Mouse (Mus musculus): Measurements from ENCODE around the gene Nmnat3.

Nmnat3 gene

DNA sequence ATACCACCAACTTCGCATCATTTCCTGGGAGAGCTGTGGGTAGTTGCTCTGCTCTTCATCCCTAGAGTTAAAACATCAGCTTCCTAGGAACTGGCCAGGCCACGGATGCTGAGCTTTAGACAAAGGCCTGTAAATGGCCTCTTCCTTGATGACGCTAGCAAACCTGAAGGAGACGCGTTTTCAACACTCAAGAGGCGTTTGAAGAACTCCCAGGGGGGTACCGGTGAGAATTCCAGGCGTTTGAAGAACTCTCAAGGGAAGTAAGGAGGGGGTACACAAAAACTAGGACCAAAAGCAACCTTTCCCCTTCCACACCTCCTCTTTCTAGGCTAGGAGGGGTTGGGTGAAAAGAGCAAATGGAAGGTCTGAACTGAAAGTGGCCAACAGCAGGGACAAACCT lies 137.1 kb downstream of the Nmnat3 start:
- DNase-seq: no peak

DNA sequence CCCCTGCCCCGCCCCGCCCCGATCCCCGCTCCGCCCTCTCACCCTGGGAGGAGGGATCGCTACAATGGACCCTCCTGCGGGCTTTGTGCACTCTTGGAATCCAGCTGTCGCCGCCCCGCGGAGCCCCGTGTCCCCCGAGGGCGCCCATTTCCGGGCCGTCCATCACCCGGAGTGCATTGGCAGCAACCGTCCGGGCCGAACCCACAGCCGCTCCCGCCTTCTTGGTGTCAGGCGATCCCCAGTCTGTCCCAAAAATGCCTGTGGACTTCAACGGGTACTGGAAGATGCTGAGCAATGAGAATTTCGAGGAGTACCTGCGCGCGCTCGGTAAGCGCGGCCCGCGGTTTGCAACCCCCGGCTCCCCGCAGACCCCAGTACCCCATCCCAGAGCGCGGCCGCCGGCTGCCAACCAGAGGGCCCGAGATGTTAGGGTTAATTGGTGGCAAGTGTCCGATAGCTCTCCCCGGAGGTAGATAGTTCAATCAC lies 137.5 kb downstream of the Nmnat3 start:
- DNase-seq: peak; percentile 9 to 10

DNA sequence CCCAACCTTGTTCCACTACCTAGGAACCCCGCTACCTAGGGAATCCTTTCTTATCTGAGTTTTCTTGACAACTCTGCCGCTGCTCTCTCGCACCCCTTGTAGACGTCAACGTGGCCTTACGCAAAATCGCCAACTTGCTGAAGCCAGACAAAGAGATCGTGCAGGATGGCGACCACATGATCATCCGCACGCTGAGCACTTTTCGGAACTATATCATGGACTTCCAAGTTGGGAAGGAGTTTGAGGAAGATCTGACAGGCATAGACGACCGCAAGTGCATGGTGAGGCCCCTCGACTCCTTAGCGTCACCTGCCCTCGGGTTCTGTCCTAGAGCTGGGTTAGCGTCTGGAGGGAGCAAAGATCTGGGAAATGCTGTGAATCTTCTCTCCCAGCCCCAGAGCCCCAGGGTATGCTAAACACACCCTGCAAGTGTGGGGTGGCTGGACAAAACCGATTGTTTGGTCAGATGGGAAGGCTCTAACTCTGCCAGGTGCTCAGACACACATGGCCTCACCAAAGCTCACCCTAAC lies 138.2 kb downstream of the Nmnat3 start:
- DNase-seq: no peak

DNA sequence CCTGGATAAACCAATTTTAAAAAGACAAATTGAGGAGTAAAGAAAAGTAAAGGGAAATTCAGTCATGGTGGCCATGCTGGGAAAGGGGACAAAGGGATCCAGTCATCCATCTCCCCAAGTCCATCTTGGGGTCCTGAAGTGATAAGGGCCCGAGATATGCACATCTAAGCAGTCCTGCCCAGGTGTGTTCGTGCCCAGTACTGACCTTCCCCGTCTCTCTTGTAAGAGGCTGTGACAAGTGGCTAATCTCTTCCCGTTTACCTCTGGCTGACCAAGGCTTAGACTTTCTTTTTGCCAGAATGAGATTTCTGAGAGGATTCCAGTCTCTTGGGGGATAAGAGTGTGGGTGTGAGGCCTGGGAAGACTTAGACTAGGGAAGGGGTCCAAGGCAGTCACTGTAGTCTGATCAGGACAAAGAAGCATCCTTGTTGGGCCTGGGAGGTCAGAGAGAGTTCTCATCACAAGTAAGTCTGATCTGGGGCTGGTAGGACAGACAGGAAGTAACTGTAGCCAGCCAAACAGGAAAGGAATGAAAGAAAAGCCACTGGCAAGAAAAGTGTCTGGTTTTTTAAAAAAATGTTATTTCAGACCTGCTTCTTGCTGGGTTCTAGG lies 140.8 kb downstream of the Nmnat3 start:
- no peak for DNase-seq

DNA sequence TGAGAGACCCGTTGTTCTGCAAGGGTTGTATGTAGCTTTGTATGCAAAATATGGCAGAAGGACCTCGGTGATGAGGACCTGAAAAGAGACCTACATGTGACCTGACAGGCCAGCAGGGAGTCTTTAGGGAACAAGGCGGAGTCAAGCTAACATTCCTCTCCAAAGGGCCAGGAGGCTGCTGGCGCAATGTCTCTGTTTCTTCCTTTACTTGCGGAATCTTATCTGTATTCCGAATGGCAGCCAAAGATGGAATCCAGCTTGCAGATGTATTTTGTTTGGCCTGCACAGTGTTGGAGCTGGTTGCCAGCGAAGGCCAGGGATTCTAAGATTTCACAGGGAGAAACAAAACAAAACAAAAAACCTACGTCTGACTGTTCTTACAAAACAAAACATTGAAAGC lies 141.5 kb downstream of the Nmnat3 start:
- DNase-seq: no peak

DNA sequence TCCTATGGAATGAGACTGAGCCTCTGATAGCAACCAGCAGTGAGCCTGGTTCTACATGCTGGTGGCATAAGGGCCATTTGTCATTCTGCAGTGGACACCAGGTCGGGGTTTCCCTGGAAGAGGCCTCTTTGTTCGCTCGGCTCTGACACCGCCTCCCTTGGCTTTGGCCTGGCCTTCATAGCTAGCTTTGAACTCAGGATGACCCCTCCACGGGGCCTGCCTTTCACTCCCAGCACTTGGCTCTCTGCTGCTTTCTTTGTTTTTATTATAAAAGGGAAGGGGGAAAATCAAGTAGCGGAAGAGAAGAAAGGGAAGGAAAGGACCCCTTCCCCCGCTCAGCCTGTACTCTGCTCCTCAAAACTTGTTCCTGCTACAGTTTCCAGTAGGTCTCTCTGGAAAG lies 142.6 kb downstream of the Nmnat3 start:
- no peak for DNase-seq

DNA sequence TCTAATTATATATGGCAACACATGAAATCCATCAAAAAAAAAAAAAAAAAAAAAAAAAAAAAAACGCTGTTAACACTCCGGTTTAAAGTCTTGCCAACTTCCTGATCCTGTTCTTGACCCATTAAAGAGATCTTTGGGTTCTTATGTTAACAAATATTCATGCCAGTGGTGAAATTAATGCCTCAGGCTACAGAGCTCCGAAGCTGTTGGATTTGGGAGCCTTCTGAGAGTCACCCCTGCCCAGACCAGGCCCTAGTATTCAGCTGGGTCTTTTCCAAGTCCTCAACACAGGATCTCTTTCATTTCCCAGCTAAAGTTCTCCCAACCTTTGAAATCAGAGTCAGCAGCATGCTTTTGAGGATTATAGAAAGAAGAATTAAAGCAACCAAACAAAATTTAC lies 143.3 kb downstream of the Nmnat3 start:
- DNase-seq: no peak

DNA sequence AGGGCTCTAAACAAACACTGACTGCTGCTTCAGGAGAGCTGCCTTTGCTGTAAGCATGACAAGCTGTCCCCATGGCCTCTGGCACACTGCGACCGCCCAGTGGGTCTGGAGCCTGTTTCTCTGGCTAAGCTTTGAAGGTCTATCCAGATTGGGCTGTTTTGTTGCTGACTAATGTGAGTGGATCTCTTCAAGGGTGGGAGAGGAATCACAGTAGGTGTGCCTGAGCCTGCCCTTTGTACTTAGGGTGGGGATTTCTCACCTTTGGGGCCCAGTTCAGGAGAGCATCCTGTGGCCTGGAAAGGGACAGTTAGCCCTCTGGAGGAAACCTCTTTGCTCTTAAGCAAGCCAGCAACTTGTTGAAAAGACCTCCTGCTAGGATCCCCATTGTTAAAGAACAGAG lies 145.8 kb downstream of the Nmnat3 start:
- DNase-seq: no peak

DNA sequence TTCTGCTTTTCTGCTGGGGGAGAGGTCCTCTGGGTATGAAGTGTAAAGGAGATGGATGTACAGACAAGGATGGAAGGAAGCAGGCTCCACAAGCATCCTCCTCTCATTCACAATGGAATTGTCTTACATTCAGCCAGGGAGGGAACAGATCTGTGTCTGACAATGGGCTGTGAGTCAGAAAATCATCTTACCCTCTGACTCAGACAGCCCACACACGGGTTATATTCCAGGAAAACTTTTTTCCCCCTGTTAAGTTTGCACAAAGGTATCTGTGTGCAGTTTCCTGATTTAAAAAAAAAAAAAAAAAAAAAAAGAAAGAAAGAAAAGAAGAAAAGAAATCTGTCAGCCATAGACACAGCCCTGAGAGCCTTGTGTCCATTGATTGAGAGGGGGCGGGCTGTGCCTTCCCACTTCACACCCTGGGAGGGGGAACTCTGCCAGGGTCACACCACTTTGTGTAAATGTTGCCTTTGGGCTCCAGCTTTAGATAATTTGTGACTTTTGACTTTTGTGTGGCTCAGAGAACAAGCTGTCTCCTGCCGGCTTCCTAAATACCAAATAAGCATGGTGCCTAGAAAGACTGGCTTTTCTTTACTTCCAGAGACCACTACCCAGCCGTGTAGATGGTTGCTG lies 146.8 kb downstream of the Nmnat3 start:
- DNase-seq: no peak

DNA sequence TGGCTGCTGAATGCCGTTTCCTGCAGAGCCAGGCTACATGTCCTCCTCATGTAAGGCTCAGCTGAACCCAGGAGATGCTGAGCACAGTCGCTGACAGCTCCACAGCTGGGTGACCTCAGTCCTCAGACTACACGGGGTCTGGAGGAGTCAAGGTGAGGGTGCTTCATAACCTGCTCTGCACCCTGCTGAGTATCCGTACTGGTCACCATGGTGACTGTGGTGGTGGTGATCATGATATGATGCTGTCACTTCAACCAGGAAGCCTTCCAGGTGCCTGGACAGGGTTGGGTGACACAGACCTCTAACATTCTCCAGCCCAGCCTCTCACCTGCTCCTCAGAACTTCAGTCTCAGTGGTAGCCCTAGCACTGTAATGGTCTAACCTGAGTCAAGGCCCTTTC lies 150.6 kb downstream of the Nmnat3 start:
- DNase-seq: no peak

DNA sequence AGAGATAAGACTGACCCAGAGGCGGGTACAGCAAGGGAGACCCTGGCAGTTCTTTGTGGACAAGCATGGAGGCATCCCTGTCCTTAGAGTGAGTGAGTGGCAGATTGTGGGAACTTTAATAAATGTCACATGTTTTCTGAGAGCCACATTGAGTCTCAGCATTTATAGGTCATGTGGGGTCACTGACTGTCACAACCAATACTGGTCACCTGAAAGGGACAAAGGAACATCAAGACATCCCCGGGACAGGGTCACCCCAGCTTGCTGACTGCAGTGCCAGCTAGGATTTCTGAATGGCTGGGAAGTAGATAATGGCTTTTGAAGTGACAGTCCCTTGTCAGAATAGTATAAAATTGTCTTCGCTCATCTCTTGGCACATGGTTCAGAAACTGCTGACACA lies 151.9 kb downstream of the Nmnat3 start:
- no peak for DNase-seq

DNA sequence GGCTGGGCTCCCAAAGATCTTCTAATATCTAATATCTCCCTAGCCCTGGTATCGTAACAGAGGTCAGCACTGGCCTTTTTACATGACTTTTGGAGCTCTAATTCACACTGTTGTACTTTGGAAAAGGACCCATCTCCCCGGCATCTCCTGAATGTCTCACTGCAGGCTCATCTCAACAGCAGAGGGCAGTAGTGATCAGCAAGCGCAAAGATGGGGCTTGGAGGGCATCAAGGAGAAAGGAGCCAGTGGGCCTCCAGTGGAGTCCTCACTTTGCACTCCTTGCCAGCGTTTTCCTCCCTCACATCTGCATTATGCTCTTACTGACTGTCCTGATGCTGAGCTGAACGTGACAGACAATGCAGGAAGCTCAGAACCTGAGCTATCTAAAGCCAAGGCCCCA lies 155.4 kb downstream of the Nmnat3 start:
- peak in 1 of 2 experiments; percentile 22 for DNase-seq

DNA sequence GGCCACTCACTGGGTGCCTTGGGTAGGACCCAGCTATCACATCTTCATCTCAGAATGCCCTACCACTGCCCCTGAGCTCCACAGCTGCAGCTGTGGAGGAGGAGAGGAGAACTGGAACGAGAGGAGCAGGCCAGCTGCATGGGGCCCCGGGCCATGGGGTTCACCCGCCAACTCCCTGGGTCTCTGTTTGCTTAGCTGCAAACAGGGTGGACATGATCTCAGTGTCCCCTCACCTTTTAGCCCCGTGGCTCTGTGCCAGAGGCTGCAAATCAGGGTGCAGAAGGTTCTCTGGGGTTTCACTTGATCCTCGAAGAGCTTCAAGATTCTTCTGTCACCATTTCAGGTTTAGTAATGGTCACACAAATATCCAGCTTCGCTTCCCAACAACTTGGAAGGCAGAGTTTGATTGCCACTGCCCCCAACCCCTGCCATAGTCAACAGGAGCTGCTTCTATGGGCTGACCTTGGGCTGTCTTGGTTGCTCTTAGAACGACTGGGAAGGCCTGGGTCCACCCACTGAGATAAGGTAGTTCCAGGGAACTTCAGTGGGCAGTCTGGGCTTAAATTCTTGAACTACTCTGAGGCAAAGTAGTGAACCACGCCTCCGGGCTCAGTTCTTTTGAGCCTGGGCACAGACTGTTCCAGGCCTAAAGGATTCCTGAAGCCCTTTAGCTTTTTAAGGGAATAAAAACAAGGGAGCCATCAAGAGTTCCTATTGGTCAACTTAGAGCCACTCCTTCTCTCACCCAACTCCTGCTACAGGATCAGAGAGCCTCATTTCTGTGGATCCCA lies 158.3 kb downstream of the Nmnat3 start:
- DNase-seq: no peak

DNA sequence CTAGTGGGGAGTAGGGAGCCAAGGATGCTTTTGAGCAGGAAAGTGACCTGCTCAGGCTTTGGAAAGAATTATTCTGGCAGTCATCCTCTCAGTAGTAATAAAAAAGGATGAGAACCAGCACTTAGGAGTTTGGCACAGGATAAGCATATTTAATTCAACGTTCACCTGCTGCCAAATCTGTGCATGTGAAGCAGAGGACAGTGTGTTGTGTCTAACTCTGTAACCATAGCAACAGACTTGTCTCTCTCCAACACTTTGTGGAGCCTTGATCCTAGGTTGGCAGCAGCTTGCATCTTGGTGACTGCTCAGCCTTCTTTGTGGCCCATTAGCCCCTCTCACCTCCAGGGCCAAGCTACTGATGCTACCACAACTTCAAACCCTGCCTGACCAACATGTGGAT lies 163.7 kb downstream of the Nmnat3 start:
- no peak for DNase-seq

DNA sequence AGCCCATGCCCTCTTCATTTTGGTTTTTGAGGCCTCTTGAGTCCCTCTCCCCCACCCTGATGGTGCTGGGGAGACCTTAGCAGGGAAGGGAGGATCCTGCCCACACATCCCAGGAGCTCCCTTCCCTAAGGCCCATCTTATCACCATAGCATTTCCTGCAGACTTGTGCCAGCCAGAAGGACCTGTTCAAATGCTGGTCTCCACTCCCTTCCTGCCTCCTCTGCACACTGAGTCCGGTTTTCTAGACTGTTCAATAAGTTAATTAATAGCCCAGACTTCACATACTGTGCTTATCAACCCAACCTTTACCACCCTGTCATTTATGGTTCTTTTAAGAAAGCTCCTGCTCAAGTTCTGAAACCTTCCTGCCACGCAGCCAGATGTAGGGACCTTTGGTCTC lies 179.5 kb downstream of the Nmnat3 start:
- no peak for DNase-seq

Data from cerebellum, postnatal 25 days (tissue).